Mouse (Mus musculus) T-helper 1 cell (primary cell): ENCODE results near the gene Dbp.

Source experiments
- in situ Hi-C: fragments of 300-600 bp; cut with MboI, MseI; formaldehyde crosslinking; loops from one replicate; pipeline ENCODE4 v1.15.1; 2025; ENCODE audit warnings: high pct_unique_total_duplicates

The Dbp gene

DNA sequence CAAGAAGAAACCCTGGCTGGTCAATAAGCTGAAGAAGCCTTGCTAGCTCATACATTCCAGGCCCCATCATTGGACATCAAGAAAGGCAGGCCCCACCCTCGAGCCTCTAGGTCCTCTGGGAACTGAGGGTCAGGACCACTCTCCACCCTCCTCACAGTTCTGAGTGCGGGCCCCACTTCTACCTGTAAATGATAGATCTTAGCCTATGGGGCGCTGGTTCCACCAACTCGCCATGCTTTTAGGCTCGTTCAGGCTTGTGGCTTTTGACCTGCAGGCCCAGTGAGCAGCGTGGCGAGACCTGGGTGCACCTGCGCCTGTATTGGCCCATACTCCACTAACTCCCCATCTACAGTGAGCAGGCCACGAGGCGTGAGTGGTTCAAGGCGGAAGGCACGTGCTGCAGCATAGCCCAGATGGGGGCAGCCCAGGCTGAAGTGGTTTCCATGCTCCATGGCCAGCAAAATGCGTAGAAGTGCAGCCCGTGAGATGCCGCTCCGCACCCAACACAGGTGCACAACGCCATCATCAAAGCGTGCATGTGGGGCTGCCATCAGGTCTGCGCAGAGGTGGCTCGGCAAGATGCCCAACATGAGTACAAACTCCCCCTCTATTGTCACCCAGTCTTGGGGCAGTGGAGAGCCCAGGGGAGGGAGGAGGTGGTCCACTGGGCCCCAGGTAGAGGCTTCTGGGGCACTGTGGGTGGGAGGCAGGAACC, 5.7 kb downstream of the Dbp start:
- in situ Hi-C loops, result no loop called here

DNA sequence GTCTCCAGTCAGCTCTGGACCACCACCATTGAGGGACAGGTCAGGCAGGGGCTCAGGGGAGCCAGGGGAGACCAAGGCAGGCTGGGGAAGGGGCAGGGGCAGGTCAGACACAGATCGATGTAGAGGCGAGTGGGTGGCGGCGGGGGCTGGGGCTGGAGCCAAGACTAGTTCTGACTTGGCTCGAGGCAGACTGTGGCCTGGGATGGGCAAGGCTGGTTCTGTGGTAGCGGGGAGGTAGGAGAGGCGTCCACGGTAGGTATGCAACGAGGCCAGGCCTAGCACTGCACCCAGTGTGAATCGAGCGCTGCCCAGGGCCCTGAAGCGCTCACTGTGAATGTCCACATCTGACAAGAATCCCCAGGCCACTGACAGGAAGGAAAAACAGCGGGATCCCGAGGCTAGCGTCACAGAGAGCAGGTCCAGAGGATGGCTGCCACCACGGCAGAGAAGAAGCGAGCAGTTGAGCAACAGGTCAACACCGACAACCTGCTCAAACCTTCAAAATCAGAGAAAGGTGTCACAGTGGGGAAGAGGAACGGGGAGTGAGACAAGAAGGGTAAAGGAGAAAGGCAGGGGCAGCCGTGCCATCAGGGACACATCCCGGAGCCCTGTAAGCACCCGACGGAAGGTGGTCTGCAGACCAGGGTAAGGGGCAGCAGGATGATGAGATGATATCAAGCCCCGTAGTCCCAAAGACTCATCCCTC, 6.6 kb downstream of the Dbp start:
- in situ Hi-C loops, result no loop called here

DNA sequence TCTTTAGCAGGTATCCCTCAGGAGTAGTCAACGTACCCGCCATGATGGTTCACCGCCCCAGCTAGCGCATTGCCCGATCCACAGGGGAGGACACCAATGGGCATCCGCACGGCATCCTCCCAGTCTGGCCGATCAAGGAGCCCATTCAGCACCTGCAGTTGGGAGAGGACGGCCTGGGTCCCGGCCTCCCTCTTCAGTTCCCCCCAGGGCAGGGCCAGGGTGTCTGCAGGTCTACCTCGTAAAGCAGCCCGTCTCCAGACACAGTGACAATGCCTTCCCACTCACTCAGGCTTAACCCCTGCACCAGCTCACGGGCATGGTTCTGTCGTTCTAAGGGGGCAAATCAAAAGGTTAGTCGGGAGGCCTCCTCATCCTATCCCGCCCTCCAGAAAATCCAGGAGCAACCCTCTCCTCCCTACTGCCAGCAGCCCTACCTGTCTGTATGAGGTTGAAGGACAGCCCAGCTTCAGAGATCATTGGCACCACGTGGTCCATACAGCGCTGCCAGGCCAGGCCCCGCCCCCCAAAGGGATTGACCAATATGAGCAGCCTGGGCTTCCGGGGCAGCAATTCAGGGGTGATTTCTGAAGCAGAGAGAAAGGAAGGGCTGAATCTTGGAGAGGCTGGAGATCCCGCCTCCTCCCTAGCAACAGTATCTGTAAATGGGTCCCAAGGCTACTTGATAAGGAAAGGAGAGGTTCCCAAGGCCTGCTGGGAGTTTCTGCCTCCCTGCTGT, 7.3 kb downstream of the Dbp start:
- in situ Hi-C loops, result no loop called here

DNA sequence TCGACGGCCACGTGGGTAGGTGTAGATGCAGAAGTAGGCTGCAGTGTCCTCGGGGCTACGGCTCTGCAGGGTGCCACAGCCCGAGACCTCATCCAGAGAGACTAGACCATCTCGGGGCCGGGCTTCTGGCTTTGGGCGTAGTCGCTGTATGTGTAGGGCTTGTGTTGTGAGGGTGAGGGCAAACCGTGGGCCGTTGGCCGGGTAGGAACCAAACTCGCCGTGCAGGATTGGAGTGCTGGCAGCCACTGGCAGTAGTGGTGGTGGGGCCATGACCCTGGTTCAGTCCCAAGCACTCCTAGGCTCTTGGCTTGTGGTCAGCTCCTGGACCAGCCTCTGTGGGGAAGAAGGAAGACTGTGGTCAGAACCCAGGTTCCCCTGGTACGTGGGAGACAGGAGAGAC, 8.5 kb downstream of the Dbp start:
- in situ Hi-C loops, result no loop called here

DNA sequence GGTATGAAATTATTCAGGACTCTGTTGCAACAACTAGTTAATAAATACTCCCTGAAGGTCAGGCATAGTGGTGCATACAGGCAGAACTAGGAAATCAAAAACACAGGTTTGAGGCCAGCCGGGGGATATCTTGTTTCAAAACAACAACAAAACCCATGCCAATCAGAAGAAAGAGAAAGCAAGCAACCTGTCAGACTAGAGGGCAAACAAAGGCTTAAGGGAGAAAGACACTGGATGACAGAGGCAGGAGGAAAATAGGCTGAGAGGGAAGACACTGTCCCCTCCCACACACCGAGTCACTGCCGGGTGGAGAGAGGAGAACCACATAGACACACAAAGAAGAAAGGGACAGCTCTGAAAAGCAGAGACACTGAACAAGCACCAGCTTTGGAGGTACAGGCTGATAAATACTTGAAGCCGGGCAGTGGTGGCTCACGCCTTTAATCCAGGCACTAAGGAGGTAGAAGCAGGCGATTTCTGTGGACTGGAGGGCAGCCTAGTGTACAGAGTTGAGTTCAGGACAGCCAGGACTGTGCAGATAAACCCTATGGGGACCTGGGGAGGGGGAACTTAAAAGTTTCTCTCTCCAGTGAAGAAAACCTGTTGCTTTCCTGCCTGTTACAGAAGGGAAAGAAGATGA, 9.1 kb downstream of the Dbp start:
- in situ Hi-C loops, result no loop called here

DNA sequence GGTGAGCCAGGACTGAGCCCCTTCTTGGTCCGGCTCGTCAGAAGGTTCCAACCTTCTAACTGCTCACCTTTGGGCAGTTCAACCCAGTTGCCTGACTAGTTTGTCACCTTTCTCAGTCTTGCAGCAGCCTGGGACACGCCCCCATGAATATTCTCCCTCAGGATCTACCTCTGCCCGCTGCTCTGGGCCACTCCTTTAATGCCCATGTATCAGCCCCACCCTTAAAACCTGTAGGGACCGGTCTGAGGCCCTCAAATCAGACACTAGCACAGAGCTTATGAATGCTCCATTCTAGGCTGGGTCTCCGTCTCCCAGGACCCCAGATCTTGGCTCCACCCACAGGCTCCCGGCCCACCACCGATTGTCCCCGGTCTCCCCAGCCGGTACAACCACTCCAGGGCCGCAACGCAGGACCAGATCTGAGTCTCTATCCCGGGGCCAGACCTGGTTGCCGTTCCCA, 9.8 kb downstream of the Dbp start:
- in situ Hi-C loops, result no loop called here

DNA sequence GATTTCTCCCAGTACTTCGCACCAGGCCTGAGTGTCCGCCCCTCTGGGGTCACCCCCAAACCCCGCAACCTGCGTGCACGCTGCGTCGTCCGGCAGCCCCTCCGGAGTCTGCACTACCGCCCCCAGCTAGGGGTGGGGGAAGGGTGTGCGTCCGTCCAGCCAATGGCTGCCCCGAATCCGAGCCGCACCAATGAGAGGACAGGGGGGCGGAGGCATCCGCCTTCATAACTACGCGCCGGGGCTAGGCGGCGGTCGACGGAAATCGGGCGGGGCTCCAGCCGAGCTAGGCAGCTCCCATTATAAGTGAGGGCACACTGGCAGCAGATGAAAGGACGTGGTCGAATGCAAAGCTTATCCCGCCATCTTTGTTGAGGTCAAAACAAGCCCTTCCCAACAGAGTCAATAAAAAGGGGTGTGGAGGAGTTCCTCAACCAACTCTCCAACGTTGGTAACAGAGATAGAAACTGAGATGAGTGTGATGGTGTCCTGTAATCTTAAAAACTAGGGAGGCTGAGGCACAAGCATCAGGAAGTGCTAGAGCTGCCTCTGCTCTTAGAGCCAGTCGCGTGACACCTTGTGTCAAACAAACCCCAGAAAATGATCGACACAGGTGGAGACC, 10.3 kb downstream of the Dbp start, which contains the start of gene Rpl18:
Rpl18 (plus strand) TSS at position 368 of the 619 bp plus-strand sequence.
- in situ Hi-C loops, result no loop called here

DNA sequence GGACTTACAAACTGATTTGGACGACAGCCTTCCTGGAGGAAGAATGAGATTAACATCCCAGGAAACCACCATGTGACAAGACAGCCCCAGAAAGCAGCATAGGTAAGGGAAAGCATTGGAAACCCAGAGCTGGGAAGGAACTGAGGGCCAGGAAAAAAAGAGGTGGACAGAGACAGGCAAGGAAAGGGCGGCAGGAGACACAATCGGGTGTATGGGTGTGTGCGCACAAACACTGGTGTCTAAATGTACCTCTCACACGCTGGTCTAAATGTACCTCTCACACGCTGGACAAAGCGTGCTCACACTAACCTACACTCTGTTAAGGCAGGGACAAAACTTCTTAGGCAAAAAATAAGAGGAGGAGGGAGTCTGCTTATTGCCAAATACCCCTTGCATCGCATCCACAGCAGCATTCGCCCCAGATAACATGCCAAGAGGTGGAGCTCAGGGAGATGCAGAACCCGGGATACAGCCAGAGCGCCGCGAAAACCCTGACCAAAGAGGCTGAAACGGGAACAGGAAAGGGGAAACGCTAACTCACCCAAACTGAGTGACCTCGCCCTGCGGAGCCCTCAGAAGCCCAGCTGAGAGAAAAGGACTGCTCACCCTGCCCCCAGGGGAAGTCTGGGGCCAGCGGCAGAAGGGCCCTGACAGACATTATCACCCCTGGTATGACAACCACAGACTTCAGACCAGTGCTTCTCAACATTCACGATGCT, 11.0 kb downstream of the Dbp start:
- in situ Hi-C loops, result no loop called here

DNA sequence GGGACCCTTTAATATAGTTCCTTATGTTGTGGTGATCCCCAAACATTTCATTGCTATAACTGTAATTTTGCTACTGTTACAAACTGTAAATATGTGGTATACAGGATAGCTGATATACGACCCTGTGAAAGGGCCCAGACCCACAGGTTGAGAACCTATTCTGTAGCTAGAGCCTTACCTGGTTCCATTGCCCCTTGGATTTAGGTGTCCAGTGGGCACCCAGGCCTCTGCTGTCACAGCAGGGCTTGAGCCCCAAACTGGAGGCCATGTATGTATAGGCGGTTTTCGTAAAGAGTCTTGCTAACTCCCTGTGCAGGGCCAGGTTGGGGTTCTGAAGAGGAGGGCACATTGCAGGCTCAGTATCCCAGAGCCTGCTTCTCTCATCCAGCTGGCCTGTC, 11.6 kb downstream of the Dbp start:
- in situ Hi-C loops, result no loop called here

DNA sequence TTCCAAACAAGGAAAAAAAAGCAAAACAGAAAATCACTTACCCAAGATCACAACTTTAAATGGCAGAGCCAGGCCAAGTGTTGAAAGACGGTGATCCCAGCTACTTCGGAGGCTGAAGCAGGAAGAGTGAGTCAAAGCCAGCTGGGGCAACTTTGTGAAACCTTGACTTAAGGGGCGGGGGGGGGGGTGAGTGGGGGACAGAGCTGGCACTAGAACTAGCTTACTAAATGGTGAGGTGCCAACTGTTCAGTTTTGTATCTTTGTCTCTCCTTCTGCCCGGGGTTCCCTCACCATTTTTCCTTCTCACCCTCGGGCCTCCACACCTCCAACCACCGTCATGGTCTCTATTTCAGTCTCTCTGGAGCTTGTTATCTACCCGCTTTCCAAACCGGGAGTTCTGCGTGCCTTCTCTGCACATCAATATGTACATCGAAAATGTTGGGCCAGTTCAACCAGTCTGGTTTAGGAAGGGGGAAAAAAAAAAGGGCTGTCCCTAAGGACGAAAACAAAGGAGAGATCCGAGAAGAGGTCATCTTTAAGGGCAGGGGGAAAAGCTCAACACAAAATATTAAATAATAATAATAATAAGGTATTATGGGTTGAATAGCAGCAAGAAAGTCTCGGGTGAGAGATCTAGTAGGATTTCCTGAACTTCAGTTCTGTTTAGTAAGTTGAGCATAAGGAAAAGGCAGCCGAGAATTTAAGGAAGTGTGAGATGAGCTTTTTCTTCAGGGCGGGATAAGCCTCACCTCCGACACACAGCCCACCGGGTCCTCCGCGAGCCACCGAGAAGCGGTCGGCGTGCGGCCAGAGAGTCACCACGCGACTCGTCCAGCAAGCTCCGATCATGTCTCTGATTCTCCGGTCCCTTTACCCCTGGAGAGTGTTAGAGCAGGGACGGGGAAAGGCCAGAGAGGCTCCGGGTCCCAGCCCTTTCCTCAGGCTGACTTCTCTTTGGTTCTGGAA, 12.3 kb downstream of the Dbp start:
- in situ Hi-C loops, result no loop called here

DNA sequence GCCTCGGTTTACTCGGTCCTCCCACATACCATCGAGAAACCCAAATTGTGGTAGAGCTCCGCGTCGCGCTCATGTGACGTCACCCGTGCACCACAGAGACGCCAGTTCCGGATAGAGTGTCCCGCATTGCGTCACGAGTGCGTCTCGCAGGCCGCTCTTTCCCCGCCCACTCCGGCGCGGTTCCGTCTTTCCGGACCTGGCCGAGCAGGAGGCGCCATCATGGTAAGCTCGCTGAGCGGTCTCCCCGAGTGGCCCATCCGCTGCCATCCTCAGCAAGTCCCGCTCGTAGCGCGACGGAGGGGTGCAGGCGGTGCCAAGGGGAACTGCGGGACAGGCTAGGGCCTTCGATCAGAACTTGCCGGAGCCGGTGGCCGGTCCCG, 13.0 kb downstream of the Dbp start, which contains the start of gene Sphk2:
Sphk2 (minus strand) TSS at position 85 of the 380 bp plus-strand sequence.
- in situ Hi-C loops, result no loop called here

DNA sequence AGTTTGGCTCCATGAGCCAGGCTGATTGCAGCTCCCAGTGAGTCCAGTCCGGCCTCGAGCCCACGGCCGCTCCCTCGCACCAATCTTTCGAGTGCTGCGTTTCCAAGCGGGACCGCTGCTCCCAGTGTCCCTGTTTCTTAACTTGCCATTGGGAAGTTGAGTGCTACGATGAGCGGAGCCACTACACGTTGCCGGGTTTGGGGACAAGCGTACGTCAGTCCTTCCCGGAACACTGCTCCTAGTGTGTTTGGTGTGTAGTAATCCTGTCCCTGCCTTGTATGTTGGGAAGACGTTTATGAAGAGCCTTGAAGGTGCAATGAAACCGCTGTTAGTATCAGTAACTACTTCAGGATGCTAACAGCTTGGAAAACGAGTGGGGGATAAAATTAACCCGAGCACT, 13.4 kb downstream of the Dbp start:
- in situ Hi-C loops, result no loop called here

DNA sequence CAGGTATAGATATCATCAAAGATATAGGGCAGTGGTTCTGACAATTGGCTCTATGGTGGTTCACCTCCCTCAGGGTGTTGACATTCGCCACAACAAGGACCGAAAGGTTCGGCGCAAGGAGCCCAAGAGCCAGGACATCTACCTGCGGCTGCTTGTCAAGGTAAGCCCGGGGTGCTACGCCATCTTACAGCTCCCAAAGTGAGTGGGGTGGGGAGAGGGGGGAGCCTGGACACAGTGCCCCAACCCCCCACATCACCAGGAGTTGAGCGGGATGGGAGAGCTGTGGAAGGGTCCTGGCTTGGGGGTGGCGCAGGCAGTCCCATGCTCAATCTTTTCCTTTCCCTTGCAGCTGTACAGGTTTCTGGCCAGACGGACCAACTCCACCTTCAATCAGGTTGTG, 14.3 kb downstream of the Dbp start:
- in situ Hi-C loops, result no loop called here

DNA sequence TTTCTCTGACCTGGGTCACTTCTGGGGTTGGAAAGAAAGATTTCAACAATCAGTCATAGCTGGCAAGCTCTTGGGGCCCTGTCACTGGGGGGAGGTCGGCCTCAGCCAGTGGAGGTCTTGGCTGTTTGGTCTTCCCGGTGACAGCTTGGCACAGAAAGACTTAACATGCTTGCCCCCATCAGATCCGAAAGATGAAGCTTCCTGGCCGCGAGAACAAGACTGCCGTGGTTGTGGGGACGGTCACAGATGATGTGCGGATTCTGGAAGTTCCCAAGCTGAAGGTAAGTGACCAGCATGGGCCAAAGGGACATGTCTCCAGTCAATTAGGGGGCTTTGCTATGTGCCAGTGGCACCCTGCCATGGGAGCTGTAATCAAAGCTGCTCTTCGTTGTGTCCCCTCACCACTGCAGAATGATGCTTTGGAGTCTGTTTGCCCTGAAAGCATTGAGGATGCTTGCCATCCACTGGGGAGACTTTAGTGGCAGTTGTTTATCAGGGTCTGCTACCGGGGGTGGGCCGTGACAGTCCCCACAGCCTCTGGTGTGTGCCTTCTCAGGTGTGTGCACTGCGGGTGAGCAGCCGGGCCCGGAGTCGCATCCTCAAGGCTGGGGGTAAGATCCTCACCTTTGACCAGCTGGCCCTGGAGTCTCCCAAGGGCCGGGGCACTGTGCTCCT, 15.0 kb downstream of the Dbp start:
- in situ Hi-C loops, result no loop called here

DNA sequence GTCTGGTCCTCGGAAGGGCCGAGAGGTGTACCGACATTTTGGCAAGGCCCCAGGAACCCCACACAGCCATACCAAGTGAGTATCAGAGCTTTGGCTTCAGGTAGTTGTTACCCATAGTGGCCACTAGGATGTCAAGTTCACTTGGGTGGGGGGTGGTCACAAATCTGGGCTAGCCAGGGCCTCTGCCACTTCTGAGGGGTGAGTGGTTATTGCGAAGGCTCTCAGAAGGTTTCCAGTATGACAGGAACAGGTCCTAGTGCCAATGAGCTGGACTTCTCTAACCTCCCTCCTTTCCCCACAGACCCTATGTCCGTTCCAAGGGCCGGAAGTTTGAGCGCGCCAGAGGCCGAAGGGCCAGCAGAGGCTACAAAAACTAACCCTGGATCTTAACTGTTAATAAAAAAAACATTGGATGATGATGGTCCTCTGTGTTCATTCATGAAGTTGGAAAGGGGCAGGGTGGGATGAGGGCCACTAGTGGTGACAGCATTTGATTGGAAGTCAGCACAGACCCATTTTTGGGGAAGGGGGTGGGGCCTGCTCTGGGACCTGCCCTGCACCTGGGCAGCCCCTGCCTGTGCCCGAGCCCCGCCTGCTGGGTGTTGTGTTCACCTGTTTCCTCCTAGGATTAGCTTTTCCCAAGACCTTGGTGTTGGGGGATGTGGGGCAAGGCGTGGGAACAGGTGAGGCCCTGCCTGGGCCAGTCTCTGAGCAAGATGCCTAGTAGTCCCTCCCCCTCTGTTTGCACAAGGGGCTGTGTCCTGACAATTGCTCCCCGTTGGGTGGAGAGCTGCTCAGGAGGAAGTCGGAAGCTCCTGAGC, 15.7 kb downstream of the Dbp start, which contains the start of gene Fam83e:
Fam83e (plus strand) TSS at position 800 of the 821 bp plus-strand sequence.
- in situ Hi-C loops, result no loop called here

DNA sequence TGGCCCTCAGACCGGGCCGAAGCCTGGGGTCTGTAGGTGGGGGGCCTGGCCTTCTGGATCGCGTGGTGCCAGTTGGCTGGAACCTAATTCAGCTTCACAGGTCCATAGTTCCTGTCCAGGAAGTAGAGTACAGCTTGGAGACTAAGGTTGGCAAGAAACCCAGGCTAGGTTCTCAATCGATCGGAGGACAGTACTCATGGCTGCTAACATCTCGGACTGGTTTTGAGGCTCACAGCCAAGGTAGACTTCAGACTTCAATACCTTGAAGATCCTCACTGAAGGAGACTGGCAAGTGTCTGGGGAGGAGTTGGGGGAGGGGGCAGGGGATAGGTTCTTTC, 16.3 kb downstream of the Dbp start:
- in situ Hi-C loops, result no loop called here

DNA sequence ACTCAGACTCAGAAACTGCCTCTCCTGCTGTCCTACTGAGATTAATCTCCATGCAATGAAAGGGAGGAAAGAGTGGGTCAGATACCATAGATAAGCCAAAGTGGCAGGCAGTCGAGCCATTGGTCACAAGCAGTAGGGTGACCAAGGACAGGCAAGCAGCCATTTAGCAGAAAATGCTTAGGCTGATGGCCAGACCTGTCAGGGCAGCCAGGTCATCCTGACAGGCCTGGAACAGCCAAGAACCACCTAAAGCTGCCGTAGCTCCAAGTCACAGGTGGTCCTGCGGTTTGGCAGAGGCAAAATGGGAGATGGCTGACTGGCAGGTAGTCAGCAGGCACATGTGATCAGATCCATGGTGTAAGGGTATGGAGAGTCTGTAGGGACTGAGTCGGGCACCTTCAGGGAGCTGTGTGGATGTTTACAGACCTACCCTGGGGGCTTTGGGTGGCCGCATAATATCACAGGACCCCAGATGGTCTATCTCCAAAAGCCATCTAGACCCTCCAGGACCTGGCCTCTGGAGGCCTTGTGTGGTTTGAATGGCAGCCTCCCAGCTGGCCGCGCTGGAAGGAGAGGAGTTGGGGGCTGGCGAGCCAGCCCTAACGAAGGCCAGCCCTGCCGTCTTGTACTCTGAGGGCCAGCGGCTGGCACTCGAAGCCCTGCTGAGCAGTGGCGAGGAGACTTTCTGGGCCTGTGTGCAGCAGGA, 16.9 kb downstream of the Dbp start:
- in situ Hi-C loops, result no loop called here

DNA sequence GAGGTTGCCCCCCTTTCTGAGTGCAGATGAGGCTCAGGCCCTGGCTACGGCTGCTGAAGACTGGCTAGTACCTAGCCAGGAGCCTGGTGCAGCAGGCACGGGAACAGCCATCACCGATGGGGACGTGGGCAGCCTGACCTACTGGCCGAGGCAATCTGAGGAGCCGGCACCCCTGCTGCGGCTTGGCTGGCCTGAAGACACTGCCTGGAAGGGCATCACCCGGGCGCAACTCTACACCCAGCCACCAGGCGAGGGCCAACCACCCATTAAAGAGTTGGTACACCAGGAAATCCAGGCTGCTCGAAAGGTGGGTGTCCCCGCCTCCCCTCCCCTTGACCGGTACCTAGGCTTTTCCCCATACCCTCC, 17.4 kb downstream of the Dbp start:
- in situ Hi-C loops, result no loop called here
